Mouse (Mus musculus) c-Kit-positive CD71-positive TER-119-negative erythroid progenitor cells, embryonic 14.5 days (primary cell): ENCODE measurements around the gene Btc.

Experiments
- DNase-seq: peaks from one replicate; pipeline ENCODE4 v3.0.0-alpha.2; 2013; ENCODE audit warnings: low read depth

The Btc gene

GRCm38 (mm10) chr5:91320348-91320747, 82.4 kb downstream of the Btc start:
- no peak for DNase-seq

GRCm38 (mm10) chr5:91313971-91314370, 88.8 kb downstream of the Btc start:
- DNase-seq = no peak

GRCm38 (mm10) chr5:91311767-91312166, 91.0 kb downstream of the Btc start:
- no peak for DNase-seq

- no peak for DNase-seq
These were observed 94.2 kb downstream of the Btc start for GRCm38 (mm10) chr5:91308576-91308975.

GRCm38 (mm10) chr5:91307907-91308306, 94.9 kb downstream of the Btc start:
- peak; percentile 5 for DNase-seq
